ENCODE assay signal across 25 mouse cellular contexts in the genomic region with DNA sequence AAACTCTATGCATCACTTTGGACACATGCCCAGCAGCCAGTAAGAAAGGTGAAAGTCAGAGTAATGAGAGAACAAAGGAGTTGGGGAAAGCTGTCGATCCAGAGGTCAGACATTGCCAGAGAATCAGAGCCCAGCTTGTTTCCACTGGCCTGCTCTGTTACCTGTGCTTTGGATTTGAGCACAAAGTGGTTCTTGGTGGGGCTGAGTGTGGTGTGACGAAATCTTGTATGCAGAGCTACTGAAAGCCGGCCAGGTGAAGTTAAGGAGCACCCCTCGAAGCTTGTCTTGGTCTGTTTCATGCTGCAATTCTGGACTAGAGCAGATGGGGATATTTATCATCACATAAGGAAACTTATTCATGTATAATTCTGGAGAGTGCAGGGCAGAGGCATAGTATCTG.
DNase-seq lines count a peak whose midpoint lies in the region; ATAC-seq and TF ChIP-seq lines count a peak whose summit lies in the region.
"Had no signal": no experiment of that assay in that cellular context is flagged by ENCODE, and none has a peak within 500 bp of the region (broad histone marks: within the 10 kb centered on the region; RNA-seq: fewer than 3 reads in every experiment).

No protein-coding gene starts in this region.

- TF ChIP-seq CTCF in lung, adult 2 months (IDR thresholded peaks at IDR 0.05; ENCODE audit: insufficient read depth, low read length) = no peak
- TF ChIP-seq CTCF in lung, postnatal 0 days (IDR thresholded peaks at IDR 0.05) = no peak

- no peak for TF ChIP-seq EP300 in lung, postnatal 0 days (IDR thresholded peaks at IDR 0.05)

- no peaks in the 10 kb centered on the region for H3K9me3 ChIP-seq in lung, postnatal 0 days (ENCODE audit: low read length)
- H3K9me3 ChIP-seq in hindbrain, embryonic 13.5 days = no peaks in the 10 kb centered on the region
- H3K9me3 ChIP-seq: embryonic facial prominence, embryonic 12.5 days; embryonic facial prominence, embryonic 15.5 days; heart, embryonic 15.5 days; hindbrain, embryonic 15.5 days had no signal

- TF ChIP-seq POLR2A in lung, adult 2 months (IDR thresholded peaks at IDR 0.05; ENCODE audit: borderline replicate concordance, extremely low read depth, low read depth, low read length) = no peak

- no peaks in the 10 kb centered on the region for H3K36me3 ChIP-seq in lung, postnatal 0 days (ENCODE audit: insufficient read depth, low read length)
- no peaks in the 10 kb centered on the region for H3K36me3 ChIP-seq in hindbrain, embryonic 13.5 days
- H3K36me3 ChIP-seq: embryonic facial prominence, embryonic 12.5 days; embryonic facial prominence, embryonic 15.5 days; heart, embryonic 15.5 days; hindbrain, embryonic 15.5 days had no signal

- H3K27me3 ChIP-seq in lung, postnatal 0 days (replicated peaks; ENCODE audit: insufficient read depth, low read length) = no peaks in the 10 kb centered on the region
- no peaks in the 10 kb centered on the region for H3K27me3 ChIP-seq in hindbrain, embryonic 13.5 days
- H3K27me3 ChIP-seq: embryonic facial prominence, embryonic 12.5 days; embryonic facial prominence, embryonic 15.5 days; heart, embryonic 15.5 days; hindbrain, embryonic 15.5 days; Patski had no signal

- H3K9ac ChIP-seq in lung, postnatal 0 days (replicated peaks; ENCODE audit: low read depth) = no peak overlapping the region
- H3K9ac ChIP-seq in hindbrain, embryonic 13.5 days = no peak overlapping the region
- H3K9ac ChIP-seq: embryonic facial prominence, embryonic 12.5 days; embryonic facial prominence, embryonic 15.5 days; forebrain, postnatal 0 days; heart, embryonic 15.5 days; hindbrain, embryonic 15.5 days had no signal

- 62% methylated on average over 4 of the region's 4 CpGs for WGBS in lung, adult 2 months
- WGBS in lung, postnatal 0 days = 43% methylated on average over 4 of the region's 4 CpGs
- 83% methylated on average over 4 of the region's 4 CpGs for WGBS in hindbrain, embryonic 13.5 days

- DNase-seq in heart, adult 11 months = peak; percentile 43
- DNase-seq in heart, postnatal 4 days = no peak
- DNase-seq in lung, adult 18-20 months = peak; percentile 14 to 43
- no peak for DNase-seq in lung, adult 2 months
- DNase-seq in lung, postnatal 0 days (ENCODE audit: low spot score) = peak; percentile 44
- DNase-seq in lung, postnatal 25 days (ENCODE audit: low spot score) = peak; percentile 20
- DNase-seq in c-Kit-positive CD71-positive TER-119-positive erythroid progenitor cells, embryonic 14.5 days (ENCODE audit: low spot score) = no peak
- DNase-seq: adrenal gland, postnatal 10 days; adrenal gland, postnatal 36 days; cerebellum, adult 11 months; cerebellum, adult 2 months; cerebellum, adult 9-11 months; cerebellum, postnatal 25 days; forebrain, postnatal 0 days; gastrocnemius, postnatal 25 days; heart, postnatal 10 days; heart, postnatal 36 days had no signal

- peak; percentile 62; the same call in 1 of the 2 replicates for ATAC-seq in lung, postnatal 0 days
- ATAC-seq in hindbrain, embryonic 13.5 days (ENCODE audit: low FRiP score) = no peak
- ATAC-seq: forebrain, embryonic 14.5 days; forebrain, postnatal 0 days; Patski had no signal

- H3K4me3 ChIP-seq in lung, adult 2 months (replicated peaks; ENCODE audit: extremely low read depth, low read depth, low read length) = no peak overlapping the region
- H3K4me3 ChIP-seq in lung, postnatal 0 days (ENCODE audit: low read depth, low read length) = no peak overlapping the region
- H3K4me3 ChIP-seq in hindbrain, embryonic 13.5 days = no peak overlapping the region
- H3K4me3 ChIP-seq: embryonic facial prominence, embryonic 12.5 days; embryonic facial prominence, embryonic 15.5 days; heart, embryonic 15.5 days; hindbrain, embryonic 15.5 days had no signal

- H3K4me1 ChIP-seq in lung, adult 2 months (ENCODE audit: control insufficient read depth, insufficient read depth, low read length) = peaks cover 5% of the 10 kb centered on the region
- peaks cover 13% of the 10 kb centered on the region; the same call in 1 of the 2 replicates for H3K4me1 ChIP-seq in lung, postnatal 0 days (ENCODE audit: insufficient read depth, low read depth, low read length)
- peaks cover 26% of the 10 kb centered on the region for H3K4me1 ChIP-seq in hindbrain, embryonic 13.5 days (replicated peaks)
- H3K4me1 ChIP-seq: embryonic facial prominence, embryonic 15.5 days had no signal

- H3K4me2 ChIP-seq in lung, postnatal 0 days (replicated peaks; ENCODE audit: low read depth, low read length) = no peak overlapping the region
- H3K4me2 ChIP-seq in hindbrain, embryonic 13.5 days = no peak overlapping the region
- H3K4me2 ChIP-seq: embryonic facial prominence, embryonic 12.5 days; embryonic facial prominence, embryonic 15.5 days; heart, embryonic 11.5 days; heart, embryonic 15.5 days; hindbrain, embryonic 15.5 days had no signal

- no peak overlapping the region for H3K27ac ChIP-seq in lung, postnatal 0 days (ENCODE audit: low read length)
- no peak overlapping the region for H3K27ac ChIP-seq in hindbrain, embryonic 13.5 days
- H3K27ac ChIP-seq: embryonic facial prominence, embryonic 12.5 days; embryonic facial prominence, embryonic 15.5 days; heart, embryonic 15.5 days; hindbrain, embryonic 15.5 days had no signal

Comparison
In these comparisons a context has a peak if more than half of its experiments do, and no peak if none do; other contexts are left out.
1. DNase-seq: peak in heart, adult 11 months (single experiment), lung, adult 18-20 months (2 of 2), lung, postnatal 0 days (single experiment) and lung, postnatal 25 days (single experiment); none in heart, postnatal 4 days (single experiment), lung, adult 2 months (single experiment) and c-Kit-positive CD71-positive TER-119-positive erythroid progenitor cells, embryonic 14.5 days (single experiment).